Mouse (Mus musculus) kidney, adult 18-20 months (tissue): Measurements from ENCODE around the gene Zfp870.
"Not testable (repeated sequence)": the region's sequence is repeated elsewhere in the genome, so short reads cannot be mapped to it uniquely, and the experiment has no call there.

ENCODE experiments used
- DNase-seq: peaks from one replicate; pipeline ENCODE4 v3.0.0; 2021

The Zfp870 gene

DNA sequence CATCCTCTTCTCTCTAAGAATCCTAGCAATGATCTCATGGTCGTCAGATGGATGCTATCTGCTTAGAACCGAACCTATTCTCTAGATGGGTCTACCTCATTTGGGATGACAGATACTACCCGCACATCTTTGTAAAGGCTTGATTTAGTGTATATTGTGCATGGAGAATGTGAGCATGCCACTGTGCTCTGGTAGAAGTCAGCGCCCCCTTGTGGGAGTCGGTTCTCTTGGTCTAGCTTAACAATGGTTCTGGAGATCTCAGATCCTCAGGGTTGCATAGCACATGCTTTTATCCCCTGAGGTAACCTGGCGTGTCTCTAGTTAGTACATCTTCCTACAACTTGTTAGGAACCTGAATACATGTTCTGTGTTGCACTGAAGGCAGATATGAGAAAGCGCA, 24.2 kb downstream of the Zfp870 start:
- DNase-seq: not testable (repeated sequence)

GRCm38 (mm10) chr17:32856713-32857112, 34.7 kb downstream of the Zfp870 start:
- DNase-seq: not testable (repeated sequence)

GRCm38 (mm10) chr17:32851581-32851980, 39.9 kb downstream of the Zfp870 start:
- DNase-seq: no peak

DNA sequence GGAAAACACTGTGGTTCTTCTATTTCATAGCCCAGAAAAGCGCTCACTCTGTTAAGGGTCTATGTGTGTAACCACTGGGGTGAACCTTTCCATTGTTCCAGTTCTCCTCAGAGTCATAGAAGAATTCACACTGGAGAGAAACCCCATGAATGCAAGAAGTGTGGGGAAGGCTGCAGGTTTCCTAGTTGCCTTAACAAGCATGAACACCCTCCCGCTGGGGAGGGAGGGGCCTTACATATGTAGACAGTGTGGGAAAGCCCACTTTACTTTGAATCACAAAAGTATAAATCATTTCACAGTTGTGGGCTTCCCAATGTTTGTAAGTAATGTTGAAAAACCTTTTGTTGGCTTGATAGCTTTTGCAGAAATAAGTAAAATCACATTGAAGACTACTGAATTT, 50.1 kb downstream of the Zfp870 start:
- DNase-seq: no peak

- no peak for DNase-seq
Observed at GRCm38 (mm10) chr17:32839083-32839802, 52.2 kb downstream of the Zfp870 start.

GRCm38 (mm10) chr17:32830418-32830782, 61.0 kb downstream of the Zfp870 start:
- no peak for DNase-seq

DNA sequence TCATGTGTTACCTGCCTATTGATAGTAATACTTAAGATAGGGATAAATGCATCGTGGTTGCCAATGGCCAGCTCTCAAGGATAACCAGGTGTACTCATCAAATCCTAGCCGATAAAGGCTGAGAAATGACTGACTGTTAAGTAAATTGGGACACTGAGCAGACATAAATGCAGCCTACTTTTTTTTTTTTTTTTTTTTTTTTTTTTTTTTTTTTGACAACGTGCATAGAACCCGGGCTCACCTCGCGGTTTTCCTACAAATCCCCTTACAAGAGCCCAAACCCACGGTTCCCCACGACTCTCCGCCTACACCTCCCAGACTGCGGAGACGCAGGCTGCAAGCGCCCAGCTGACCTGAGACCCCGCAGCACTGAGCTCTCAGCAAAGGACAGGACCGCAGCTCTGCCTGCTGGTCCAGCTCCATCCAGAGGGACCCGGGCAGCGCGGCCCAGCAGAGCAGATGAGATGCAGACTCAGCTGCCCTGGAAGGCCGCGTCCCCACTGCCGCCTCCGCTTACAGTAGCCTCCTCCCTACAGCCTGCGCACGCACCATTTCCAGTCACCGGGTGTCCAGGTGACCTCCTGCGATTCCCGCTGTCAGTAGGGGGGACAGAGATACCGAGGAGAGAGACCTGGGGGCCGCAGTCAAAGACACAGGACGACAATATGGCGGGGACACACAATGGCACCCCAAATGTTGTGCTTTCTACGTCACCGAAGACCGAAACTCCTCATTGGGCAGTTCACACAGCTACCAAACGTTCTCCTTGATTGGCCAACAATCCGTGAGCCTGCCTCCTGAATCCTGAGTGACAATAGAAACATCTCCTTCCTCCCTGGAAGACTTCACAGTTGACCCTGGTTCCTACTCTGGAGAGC, 61.7 kb downstream of the Zfp870 start, which contains the start of gene Zfp799:
Gene Zfp799, minus strand, starts transcription at position 722 of the 878 bp plus-strand sequence.
- DNase-seq: peak; percentile 77
